Mouse (Mus musculus): ENCODE results near the gene Gm20388. TPM values are rescaled to one million over a fixed set of nuclear protein-coding genes. Genes with fewer than 3 reads are reported as not detected.

Gm20388 gene
- total RNA-seq, 1 experiment = 27.0 TPM

- TF ChIP-seq ZNF384 (IDR thresholded peaks at IDR 0.05; ENCODE audit: low read depth, low read length) (no peak), HCFC1 (IDR thresholded peaks at IDR 0.05; ENCODE audit: borderline replicate concordance, insufficient read depth, low read length) (no peak), CHD2 (IDR thresholded peaks at IDR 0.05; ENCODE audit: low read depth, low read length) (no peak), ZC3H11A (IDR thresholded peaks at IDR 0.05; ENCODE audit: borderline replicate concordance, low read depth, low read length) (no peak), MAFK (IDR thresholded peaks at IDR 0.05; ENCODE audit: insufficient read depth, low read depth, low read length) (no peak)
- H3K9ac ChIP-seq (ENCODE audit: insufficient read depth, low read depth, low read length, poor library complexity, severe bottlenecking) = no peak overlapping the region
- no peak for DNase-seq (ENCODE audit: low read depth, low spot score)
- peaks cover 0 to 8% of the 10 kb centered on the region in 2 experiments; a peak in 1 of 4 replicates for H3K4me1 ChIP-seq (ENCODE audit: control insufficient read depth in 2 of 2, insufficient read depth in 2 of 2, low read length in 2 of 2, poor library complexity in 1 of 2)
- no peak overlapping the region for H3K4me3 ChIP-seq (ENCODE audit: insufficient read depth in 1 of 2, low read depth in 1 of 2, low read length in 2 of 2, poor library complexity in 1 of 2, severe bottlenecking in 1 of 2)
- no peaks in the 10 kb centered on the region; the same call in 1 of the 2 replicates for H3K36me3 ChIP-seq (ENCODE audit: control insufficient read depth, insufficient read depth, low read length, poor library complexity, severe bottlenecking)
- in situ Hi-C loops (cut with MboI; ENCODE audit: low sequenced_read_pairs in 2 of 2, unreplicated experiment in 2 of 2) = no loop called here
- no peak overlapping the region for H3K27ac ChIP-seq (ENCODE audit: insufficient read depth, low read depth, low read length, poor library complexity, severe bottlenecking)
- no peaks in the 10 kb centered on the region for H3K9me3 ChIP-seq (ENCODE audit: control insufficient read depth, insufficient read depth, low read depth, low read length)
Observed at GRCm38 (mm10) chr8:121642804-121643203, 1732.2 kb downstream of the Gm20388 start.

- TF ChIP-seq HCFC1 (IDR thresholded peaks at IDR 0.05; ENCODE audit: borderline replicate concordance, insufficient read depth, low read length) (no peak), ZNF384 (IDR thresholded peaks at IDR 0.05; ENCODE audit: low read depth, low read length) (no peak), CHD2 (IDR thresholded peaks at IDR 0.05; ENCODE audit: low read depth, low read length) (no peak), MAFK (IDR thresholded peaks at IDR 0.05; ENCODE audit: insufficient read depth, low read depth, low read length) (no peak), ZC3H11A (IDR thresholded peaks at IDR 0.05; ENCODE audit: borderline replicate concordance, low read depth, low read length) (no peak)
- H3K9ac ChIP-seq (ENCODE audit: insufficient read depth, low read depth, low read length, poor library complexity, severe bottlenecking) = no peak overlapping the region
Observed at GRCm38 (mm10) chr8:121643384-121643783, 1732.7 kb downstream of the Gm20388 start.

GRCm38 (mm10) chr8:121647511-121648215, 1737.0 kb downstream of the Gm20388 start:
- in situ Hi-C loops (cut with MboI; ENCODE audit: low sequenced_read_pairs in 2 of 2, unreplicated experiment in 2 of 2) = no loop called here
- peaks cover 12% of the 10 kb centered on the region; the same call in 1 of the 2 replicates for H3K36me3 ChIP-seq (ENCODE audit: control insufficient read depth, insufficient read depth, low read length, poor library complexity, severe bottlenecking)
- no peak overlapping the region for H3K9ac ChIP-seq (ENCODE audit: insufficient read depth, low read depth, low read length, poor library complexity, severe bottlenecking)
- H3K27ac ChIP-seq (ENCODE audit: insufficient read depth, low read depth, low read length, poor library complexity, severe bottlenecking) = no peak overlapping the region
- no peak for DNase-seq (ENCODE audit: low read depth, low spot score)
- TF ChIP-seq ZNF384 (IDR thresholded peaks at IDR 0.05; ENCODE audit: low read depth, low read length) (no peak), HCFC1 (IDR thresholded peaks at IDR 0.05; ENCODE audit: borderline replicate concordance, insufficient read depth, low read length) (no peak), ZC3H11A (IDR thresholded peaks at IDR 0.05; ENCODE audit: borderline replicate concordance, low read depth, low read length) (no peak), CHD2 (IDR thresholded peaks at IDR 0.05; ENCODE audit: low read depth, low read length) (no peak), MAFK (IDR thresholded peaks at IDR 0.05; ENCODE audit: insufficient read depth, low read depth, low read length) (no peak)
- peaks cover 0 to 23% of the 10 kb centered on the region in 2 experiments; a peak in 2 of 4 replicates for H3K4me1 ChIP-seq (ENCODE audit: control insufficient read depth in 2 of 2, insufficient read depth in 2 of 2, low read length in 2 of 2, poor library complexity in 1 of 2)
- no peaks in the 10 kb centered on the region for H3K9me3 ChIP-seq (ENCODE audit: control insufficient read depth, insufficient read depth, low read depth, low read length)
- H3K4me3 ChIP-seq (ENCODE audit: insufficient read depth in 1 of 2, low read depth in 1 of 2, low read length in 2 of 2, poor library complexity in 1 of 2, severe bottlenecking in 1 of 2) = no peak overlapping the region

More at GRCm38 (mm10) chr8:121643384-121643783, 1732.7 kb downstream of the Gm20388 start:
- Histone ChIP-seq H3K36me3 (ENCODE audit: control insufficient read depth, insufficient read depth, low read length, poor library complexity, severe bottlenecking) (no peaks in the 10 kb centered on the region; the same call in 1 of the 2 replicates), H3K4me1 (ENCODE audit: control insufficient read depth in 2 of 2, insufficient read depth in 2 of 2, low read length in 2 of 2, poor library complexity in 1 of 2) (peaks cover 0 to 8% of the 10 kb centered on the region in 2 experiments; a peak in 1 of 4 replicates), H3K9me3 (ENCODE audit: control insufficient read depth, insufficient read depth, low read depth, low read length) (no peaks in the 10 kb centered on the region), H3K4me3 (ENCODE audit: insufficient read depth in 1 of 2, low read depth in 1 of 2, low read length in 2 of 2, poor library complexity in 1 of 2, severe bottlenecking in 1 of 2) (no peak overlapping the region), H3K27ac (ENCODE audit: insufficient read depth, low read depth, low read length, poor library complexity, severe bottlenecking) (no peak overlapping the region)
- in situ Hi-C loops (cut with MboI; ENCODE audit: low sequenced_read_pairs in 2 of 2, unreplicated experiment in 2 of 2) = no loop called here
- no peak for DNase-seq (ENCODE audit: low read depth, low spot score)

GRCm38 (mm10) chr8:121648451-121648850, 1737.8 kb downstream of the Gm20388 start:
- peaks cover 0 to 24% of the 10 kb centered on the region in 2 experiments; a peak in 2 of 4 replicates for H3K4me1 ChIP-seq (ENCODE audit: control insufficient read depth in 2 of 2, insufficient read depth in 2 of 2, low read length in 2 of 2, poor library complexity in 1 of 2)
- no peak overlapping the region for H3K4me3 ChIP-seq (ENCODE audit: insufficient read depth in 1 of 2, low read depth in 1 of 2, low read length in 2 of 2, poor library complexity in 1 of 2, severe bottlenecking in 1 of 2)

More at GRCm38 (mm10) chr8:121648451-121648850, 1737.8 kb downstream of the Gm20388 start:
- TF ChIP-seq MAFK (IDR thresholded peaks at IDR 0.05; ENCODE audit: insufficient read depth, low read depth, low read length) (no peak), HCFC1 (IDR thresholded peaks at IDR 0.05; ENCODE audit: borderline replicate concordance, insufficient read depth, low read length) (no peak), ZC3H11A (IDR thresholded peaks at IDR 0.05; ENCODE audit: borderline replicate concordance, low read depth, low read length) (no peak), CHD2 (IDR thresholded peaks at IDR 0.05; ENCODE audit: low read depth, low read length) (no peak), ZNF384 (IDR thresholded peaks at IDR 0.05; ENCODE audit: low read depth, low read length) (no peak)
- Histone ChIP-seq H3K36me3 (ENCODE audit: control insufficient read depth, insufficient read depth, low read length, poor library complexity, severe bottlenecking) (peaks cover 12% of the 10 kb centered on the region; the same call in 1 of the 2 replicates), H3K9ac (ENCODE audit: insufficient read depth, low read depth, low read length, poor library complexity, severe bottlenecking) (no peak overlapping the region), H3K27ac (ENCODE audit: insufficient read depth, low read depth, low read length, poor library complexity, severe bottlenecking) (no peak overlapping the region), H3K9me3 (ENCODE audit: control insufficient read depth, insufficient read depth, low read depth, low read length) (no peaks in the 10 kb centered on the region)
- in situ Hi-C loops (cut with MboI; ENCODE audit: low sequenced_read_pairs in 2 of 2, unreplicated experiment in 2 of 2) = no loop called here
- DNase-seq (ENCODE audit: low read depth, low spot score) = no peak
